In the genomic region with DNA sequence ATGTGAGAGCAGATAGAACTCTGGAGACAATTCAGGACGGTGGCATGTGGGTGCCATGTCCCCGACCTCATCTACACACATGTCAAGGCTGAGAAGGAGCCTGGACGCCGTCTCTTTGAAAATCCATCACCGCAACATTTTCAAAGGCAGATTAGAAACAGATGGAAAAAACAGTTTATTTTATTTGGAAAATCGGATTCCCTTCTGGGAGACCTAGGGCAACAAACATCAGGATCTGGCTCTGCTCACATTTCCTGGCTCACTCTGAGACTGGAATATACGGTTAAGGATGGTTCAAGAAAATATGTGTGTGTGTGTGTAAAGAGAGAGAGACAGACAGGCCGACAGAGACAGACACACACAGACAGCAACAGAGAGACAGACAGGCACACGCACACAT, we compare ENCODE assay signal across 20 mouse cellular contexts.
A peak's percentile ranks its signal among the peaks of the same experiment; 100 is the strongest.
DNase-seq lines count a peak whose midpoint lies in the region; ATAC-seq and TF ChIP-seq lines count a peak whose summit lies in the region.
"Had no signal": no experiment of that assay in that cellular context is flagged by ENCODE, and none has a peak within 500 bp of the region (broad histone marks: within the 10 kb centered on the region; RNA-seq: fewer than 3 reads in every experiment).

No protein-coding gene starts in this region.

- H3K9ac ChIP-seq in midbrain, embryonic 12.5 days (replicated peaks) = peak overlapping the region; percentile 38; the same call in 1 of the 2 replicates
- no peak overlapping the region for H3K9ac ChIP-seq in midbrain, postnatal 0 days (replicated peaks; ENCODE audit: low read length, poor library complexity, severe bottlenecking)
- H3K9ac ChIP-seq in embryonic facial prominence, embryonic 12.5 days = no peak overlapping the region
- H3K9ac ChIP-seq: forebrain, embryonic 12.5 days; heart, embryonic 13.5 days; hindbrain, embryonic 12.5 days had no signal

- no peaks in the 10 kb centered on the region for H3K27me3 ChIP-seq in midbrain, embryonic 12.5 days
- peaks cover 4% of the 10 kb centered on the region; the same call in 1 of the 2 replicates for H3K27me3 ChIP-seq in midbrain, postnatal 0 days (ENCODE audit: insufficient read depth, low read length)
- no peaks in the 10 kb centered on the region for H3K27me3 ChIP-seq in embryonic facial prominence, embryonic 12.5 days
- H3K27me3 ChIP-seq: forebrain, embryonic 12.5 days; hindbrain, embryonic 12.5 days; Patski had no signal

- 77% methylated on average over 9 of the region's 9 CpGs for WGBS in midbrain, embryonic 12.5 days
- WGBS in midbrain, postnatal 0 days = 71% methylated on average over 9 of the region's 9 CpGs
- WGBS in embryonic facial prominence, embryonic 12.5 days = 25% methylated on average over 9 of the region's 9 CpGs

- H3K36me3 ChIP-seq in midbrain, embryonic 12.5 days = no peaks in the 10 kb centered on the region
- H3K36me3 ChIP-seq in midbrain, postnatal 0 days (ENCODE audit: insufficient read depth, low read length) = no peaks in the 10 kb centered on the region
- H3K36me3 ChIP-seq in embryonic facial prominence, embryonic 12.5 days = no peaks in the 10 kb centered on the region
- H3K36me3 ChIP-seq: forebrain, embryonic 12.5 days; heart, embryonic 13.5 days; hindbrain, embryonic 12.5 days had no signal

- no peaks in the 10 kb centered on the region for H3K9me3 ChIP-seq in midbrain, embryonic 12.5 days
- H3K9me3 ChIP-seq in midbrain, postnatal 0 days (ENCODE audit: low read length) = no peaks in the 10 kb centered on the region
- no peaks in the 10 kb centered on the region for H3K9me3 ChIP-seq in embryonic facial prominence, embryonic 12.5 days

- TF ChIP-seq CTCF in midbrain, postnatal 0 days (IDR thresholded peaks at IDR 0.05) = no peak
- no peak for TF ChIP-seq CTCF in embryonic fibroblast, embryonic 13.5 days (IDR thresholded peaks at IDR 0.05; ENCODE audit: borderline replicate concordance, insufficient read depth, low read length)

- H3K4me2 ChIP-seq in midbrain, embryonic 12.5 days (replicated peaks) = no peak overlapping the region
- H3K4me2 ChIP-seq in midbrain, postnatal 0 days (ENCODE audit: low read depth, low read length, poor library complexity, severe bottlenecking) = no peak overlapping the region
- no peak overlapping the region for H3K4me2 ChIP-seq in embryonic facial prominence, embryonic 12.5 days (replicated peaks)
- H3K4me2 ChIP-seq: forebrain, embryonic 12.5 days; heart, embryonic 13.5 days; hindbrain, embryonic 12.5 days had no signal

- peaks cover 3% of the 10 kb centered on the region; the same call in 1 of the 2 replicates for H3K4me1 ChIP-seq in midbrain, embryonic 12.5 days
- no peaks in the 10 kb centered on the region for H3K4me1 ChIP-seq in midbrain, postnatal 0 days (ENCODE audit: insufficient read depth, low read length)
- peaks cover 28% of the 10 kb centered on the region for H3K4me1 ChIP-seq in embryonic facial prominence, embryonic 12.5 days
- peaks cover 7% of the 10 kb centered on the region for H3K4me1 ChIP-seq in embryonic fibroblast, embryonic 13.5 days (ENCODE audit: control insufficient read depth, insufficient read depth, low read length)
- H3K4me1 ChIP-seq: forebrain, embryonic 12.5 days had no signal

- no peak for TF ChIP-seq POLR2A in embryonic fibroblast, embryonic 13.5 days (IDR thresholded peaks at IDR 0.05; ENCODE audit: low read depth, low read length)

- no peak overlapping the region for H3K4me3 ChIP-seq in midbrain, embryonic 12.5 days
- no peak overlapping the region for H3K4me3 ChIP-seq in midbrain, postnatal 0 days (ENCODE audit: low read depth, low read length)
- H3K4me3 ChIP-seq in embryonic facial prominence, embryonic 12.5 days = no peak overlapping the region
- no peak overlapping the region for H3K4me3 ChIP-seq in embryonic fibroblast, embryonic 13.5 days (ENCODE audit: insufficient read depth, low read length)
- H3K4me3 ChIP-seq: forebrain, embryonic 12.5 days; heart, embryonic 13.5 days; hindbrain, embryonic 12.5 days had no signal

- ATAC-seq in midbrain, embryonic 12.5 days (ENCODE audit: low FRiP score, low read depth) = no peak
- ATAC-seq in midbrain, postnatal 0 days (ENCODE audit: low FRiP score) = no peak
- ATAC-seq in embryonic facial prominence, embryonic 12.5 days (ENCODE audit: insufficient number of reproducible peaks, insufficient read depth, low FRiP score, low TSS enrichment) = no peak
- ATAC-seq: activated CD4-positive, CD25-positive, alpha-beta regulatory T cell, adult 4 months; forebrain, embryonic 16.5 days; hindbrain, embryonic 16.5 days; inflammation-experienced regulatory T-cells, adult 6 months; Patski had no signal

- DNase-seq in midbrain, postnatal 0 days (ENCODE audit: low spot score) = no peak
- DNase-seq in heart, adult 18-20 months = no peak
- DNase-seq in lung, postnatal 25 days (ENCODE audit: low spot score) = no peak
- DNase-seq in gastrocnemius, postnatal 10 days = no peak
- DNase-seq: adrenal gland, postnatal 14 days; cerebellum, adult 18-20 months; cerebellum, postnatal 10 days; gastrocnemius, postnatal 14 days; heart, postnatal 4 days had no signal

- no peak overlapping the region for H3K27ac ChIP-seq in midbrain, embryonic 12.5 days (replicated peaks)
- H3K27ac ChIP-seq in midbrain, postnatal 0 days (ENCODE audit: low read depth, low read length) = no peak overlapping the region
- H3K27ac ChIP-seq in embryonic facial prominence, embryonic 12.5 days = peak overlapping the region; percentile 77; the same call in 1 of the 2 replicates
- 0 out of 2 replicates have a peak overlapping the region, but pooled peaks have one; percentile 6 for H3K27ac ChIP-seq in embryonic fibroblast, embryonic 13.5 days (ENCODE audit: insufficient read depth, low read length)
- H3K27ac ChIP-seq: forebrain, embryonic 12.5 days; heart, embryonic 13.5 days had no signal

Comparison
In these comparisons a context has a peak if more than half of its experiments do, and no peak if none do; other contexts are left out.
1. H3K27ac ChIP-seq: peak in embryonic facial prominence, embryonic 12.5 days (single experiment) and embryonic fibroblast, embryonic 13.5 days (single experiment); none in midbrain, embryonic 12.5 days (single experiment) and midbrain, postnatal 0 days (single experiment).